Mouse (Mus musculus) stomach, embryonic 14.5 days (tissue): ENCODE measurements at regions not wholly inside any gene's neighbourhood (a gene's known extent, or its start where the extent isn't known, plus 50 kb on each side); places are given as distances from the start of the nearest gene placed in this dataset.
A peak's percentile ranks its signal among the peaks of the same experiment; 100 is the strongest.

Experiments used
- ATAC-seq: fragments of 200-750 bp; cut with Nextera tagmentation; 2 replicates; pipeline ENCODE4 v1.8.0; 2017; ENCODE audit warnings: low read depth, moderate TSS enrichment; ENCODE audit not compliant: insufficient number of reproducible peaks, insufficient read depth, low FRiP score
- H3K27ac ChIP-seq: fragments of 300-500 bp; sonication (generic); 2 replicates; pipeline ENCODE4 v1.5.1; 2014; ENCODE audit warnings: mild to moderate bottlenecking, low read length, moderate library complexity, mixed read lengths
- H3K27me3 ChIP-seq: fragments of 300-500 bp; sonication (generic); 2 replicates; pipeline ENCODE4 v1.6.1; 2014; ENCODE audit warnings: low read length, control low read depth, mixed read lengths; ENCODE audit not compliant: control insufficient read depth, insufficient read depth
- H3K36me3 ChIP-seq: fragments of 300-500 bp; sonication (generic); 2 replicates; pipeline ENCODE4 v1.6.1; 2014; ENCODE audit warnings: mild to moderate bottlenecking, control low read depth, low read length, moderate library complexity, mixed read lengths; ENCODE audit not compliant: control insufficient read depth, insufficient read depth
- H3K4me1 ChIP-seq: fragments of 300-500 bp; sonication (generic); 2 replicates; pipeline ENCODE4 v1.6.1; 2014; ENCODE audit warnings: low read length, control low read depth, mixed read lengths; ENCODE audit not compliant: control insufficient read depth, insufficient read depth
- H3K4me2 ChIP-seq: fragments of 300-500 bp; sonication (generic); replicated peaks from 2 replicates; pipeline ENCODE4 v1.6.1; 2014; ENCODE audit warnings: low read depth, low read length, control low read depth
- H3K4me3 ChIP-seq: fragments of 300-500 bp; sonication (generic); 2 replicates; pipeline ENCODE4 v1.5.1; 2014; ENCODE audit warnings: low read depth, low read length, control low read depth
- H3K9ac ChIP-seq: fragments of 300-500 bp; sonication (generic); replicated peaks from 2 replicates; pipeline ENCODE4 v1.6.1; 2014; ENCODE audit warnings: low read depth, mild to moderate bottlenecking, control low read depth, low read length, moderate library complexity, mixed read lengths
- H3K9me3 ChIP-seq: fragments of 300-500 bp; sonication (generic); 2 replicates; pipeline ENCODE4 v1.6.1; 2016; ENCODE audit warnings: low read depth, low read length, control low read depth; ENCODE audit not compliant: control insufficient read depth
- WGBS: fragments of 180-500 bp; shearing (Covaris S2); extraction: QIAGEN DNeasy Blood & Tissue Kit; methylation state at CpG from one replicate; pipeline ENCODE4 v1.1.7; 2014; 5-methylcytosine and 5-hydroxymethylcytosine counted together

DNA sequence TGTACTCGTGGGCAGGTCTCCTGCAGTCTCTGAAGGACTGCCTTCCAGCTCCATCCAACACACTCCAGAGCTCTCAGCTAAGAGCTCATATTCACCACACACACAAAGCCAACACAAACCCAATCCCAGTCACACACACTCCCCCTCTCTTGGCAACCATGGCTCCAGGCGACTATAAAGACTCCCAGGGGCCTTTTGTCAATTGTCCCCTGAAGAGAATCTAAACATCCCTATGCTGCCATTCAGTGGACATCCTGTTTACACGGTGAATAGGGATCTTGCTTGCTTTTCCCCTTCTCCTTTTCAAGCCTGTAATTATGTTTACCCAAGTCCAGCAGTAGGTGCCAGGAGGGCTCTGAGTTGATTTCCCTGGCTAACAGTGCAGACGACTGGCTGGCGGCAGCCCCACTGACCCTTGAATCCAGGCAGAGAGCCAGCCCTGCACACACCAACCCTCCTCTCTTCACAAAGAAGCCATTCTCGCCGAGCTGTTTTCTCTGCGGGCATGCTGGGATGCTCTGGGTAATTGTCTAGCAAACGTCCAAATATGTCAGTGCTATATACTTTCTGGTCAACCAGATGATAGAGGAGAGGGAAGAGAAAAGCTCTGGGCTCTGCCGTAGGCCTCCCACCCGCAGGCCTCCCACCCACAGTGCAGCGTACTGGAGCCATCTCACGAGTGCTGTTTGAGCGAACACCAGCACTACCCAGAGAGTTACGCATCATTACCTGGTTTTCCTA lies 144.9 kb downstream of the Tbc1d30 start:
- ATAC-seq, result peak; percentile 23; the same call in 1 of the 2 replicates
- 36% methylated on average over 15 of the region's 15 CpGs for WGBS
- no peak overlapping the region for H3K4me3 ChIP-seq
- no peaks in the 10 kb centered on the region for H3K9me3 ChIP-seq
- 0 out of 2 replicates have a peak overlapping the region, but pooled peaks have one; percentile 13 for H3K27ac ChIP-seq
- H3K36me3 ChIP-seq, result no peaks in the 10 kb centered on the region
- 0 out of 2 replicates have a peak, but pooled peaks cover 3% of the 10 kb centered on the region for H3K4me1 ChIP-seq
- no peak overlapping the region for H3K9ac ChIP-seq
- H3K27me3 ChIP-seq, result no peaks in the 10 kb centered on the region
- H3K4me2 ChIP-seq, result no peak overlapping the region

DNA sequence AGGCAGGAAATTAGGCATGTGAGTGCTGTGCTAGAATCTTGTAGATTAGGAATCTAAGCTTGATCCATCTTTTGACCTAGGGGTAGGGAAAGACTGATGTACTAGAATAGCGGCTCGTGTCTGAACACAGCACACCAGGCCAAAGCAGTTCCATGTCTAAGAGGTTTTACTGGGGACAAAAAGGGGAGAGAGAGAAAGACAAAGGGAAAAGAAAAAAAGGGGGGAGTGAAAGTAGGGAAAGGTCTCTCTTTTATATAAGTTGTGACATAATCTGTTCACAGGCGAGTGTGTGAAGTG lies 144.4 kb downstream of the Tbc1d30 start:
- H3K4me3 ChIP-seq, result no peak overlapping the region

More for the DNA sequence above, 144.4 kb downstream of the Tbc1d30 start:
- Histone ChIP-seq H3K4me2 (no peak overlapping the region), H3K27me3 (no peaks in the 10 kb centered on the region), H3K27ac (0 out of 2 replicates have a peak overlapping the region, but pooled peaks have one; percentile 13), H3K4me1 (0 out of 2 replicates have a peak, but pooled peaks cover 3% of the 10 kb centered on the region), H3K9me3 (no peaks in the 10 kb centered on the region), H3K9ac (no peak overlapping the region), H3K36me3 (no peaks in the 10 kb centered on the region)
- 78% methylated on average over 3 of the region's 3 CpGs for WGBS
- no peak for ATAC-seq
